Mouse (Mus musculus): ENCODE data around the gene Pycr1.

Pycr1 gene

DNA sequence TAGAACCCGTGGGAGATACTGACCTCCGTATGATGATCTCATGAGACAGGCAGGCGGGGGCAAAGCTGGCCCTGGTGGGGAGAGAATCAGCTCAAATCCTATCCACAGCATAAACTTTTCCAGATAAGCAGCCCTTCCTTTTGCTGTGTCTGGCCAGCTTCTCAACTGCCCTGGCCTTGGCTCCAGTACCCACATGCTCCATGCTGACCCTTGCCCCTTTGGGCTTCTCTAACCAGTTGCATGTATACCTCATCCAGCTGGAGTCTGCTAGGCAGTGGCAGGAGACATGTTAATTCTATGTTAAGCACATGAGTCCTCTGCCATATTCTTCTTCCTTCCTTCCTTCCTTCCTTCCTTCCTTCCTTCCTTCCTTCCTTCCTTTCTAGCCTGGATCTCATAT is 11.2 kb upstream of the Pycr1 start:
- no peak for DNase-seq

GRCm38 (mm10) chr11:120651872-120652271 is 8.3 kb upstream of the Pycr1 start:
- DNase-seq, result no peak

- no peak for DNase-seq
These were observed 4.5 kb upstream of the Pycr1 start, which contains the start of gene Myadml2 for GRCm38 (mm10) chr11:120648001-120648476. Gene Myadml2, minus strand, starts transcription at chr11:120648158.

DNA sequence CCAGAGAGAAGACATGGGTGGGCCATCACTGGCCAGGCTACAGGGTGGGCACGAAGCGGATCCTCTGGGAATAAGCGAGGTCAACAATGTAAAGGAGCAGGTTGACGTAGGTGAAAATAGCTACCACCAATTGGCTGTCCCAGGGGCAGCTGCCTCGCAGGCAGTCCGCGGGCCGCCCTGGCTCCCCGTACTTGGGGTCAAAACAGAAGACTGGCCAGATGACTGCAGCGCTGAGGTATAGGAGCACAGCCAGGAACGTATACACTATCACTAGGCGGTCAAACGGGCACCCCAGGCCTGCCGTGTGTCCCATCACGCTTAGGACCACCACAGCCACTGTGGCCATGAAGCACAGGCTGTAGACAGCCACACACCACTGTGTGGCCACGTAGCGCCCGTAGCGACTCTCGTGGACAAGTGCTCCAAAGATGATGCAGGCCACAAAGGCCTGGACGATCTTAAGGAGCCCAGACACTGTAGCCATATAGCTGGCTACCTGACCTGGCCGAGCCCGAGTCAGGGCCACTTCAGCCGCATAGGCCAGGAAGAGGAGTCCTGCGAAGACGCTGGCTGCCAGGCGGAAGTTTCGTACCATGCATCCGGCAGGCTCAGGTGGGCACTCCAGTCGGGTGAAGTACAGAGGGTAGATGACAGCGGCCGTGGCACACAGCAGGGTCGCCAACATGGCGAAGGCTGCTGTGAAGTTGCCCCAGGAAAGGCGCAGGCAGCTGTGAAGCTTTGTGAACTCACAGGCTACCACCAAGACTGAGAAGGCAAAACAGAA is 3.7 kb upstream of the Pycr1 start:
- DNase-seq, result no peak

DNA sequence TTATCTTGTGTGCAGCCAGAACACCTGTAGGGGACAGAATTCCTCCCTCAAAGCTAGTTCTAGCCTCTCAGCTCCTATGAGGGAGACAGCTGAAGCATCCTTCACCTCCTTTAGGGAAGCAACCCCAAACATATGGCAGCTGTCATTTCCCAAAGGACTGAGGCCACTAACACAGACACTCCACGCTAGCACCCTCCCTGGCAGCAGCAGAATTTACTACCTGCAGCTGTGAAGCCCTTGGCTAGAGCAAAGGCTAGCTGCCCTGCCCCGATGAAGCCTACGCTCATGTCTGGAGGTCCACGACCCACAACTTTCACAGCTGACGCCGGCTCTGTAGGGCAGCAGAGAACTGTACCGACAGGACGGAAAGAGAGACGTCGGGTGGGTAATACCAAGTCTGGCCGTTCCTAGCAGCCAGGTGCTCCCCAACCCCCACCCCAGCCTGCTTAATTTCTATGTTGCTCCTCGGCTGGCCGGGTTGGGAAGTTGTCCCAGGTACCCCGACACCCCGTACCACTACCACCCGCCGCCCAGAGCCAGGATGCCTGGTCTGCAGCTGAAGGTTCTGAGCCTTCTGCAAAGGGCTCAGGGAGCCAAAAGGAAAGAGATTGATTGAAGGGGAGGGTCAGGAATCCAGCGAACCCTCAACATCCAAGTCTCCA is 499 bp downstream of the Pycr1 start:
- DNase-seq, result no peak

DNA sequence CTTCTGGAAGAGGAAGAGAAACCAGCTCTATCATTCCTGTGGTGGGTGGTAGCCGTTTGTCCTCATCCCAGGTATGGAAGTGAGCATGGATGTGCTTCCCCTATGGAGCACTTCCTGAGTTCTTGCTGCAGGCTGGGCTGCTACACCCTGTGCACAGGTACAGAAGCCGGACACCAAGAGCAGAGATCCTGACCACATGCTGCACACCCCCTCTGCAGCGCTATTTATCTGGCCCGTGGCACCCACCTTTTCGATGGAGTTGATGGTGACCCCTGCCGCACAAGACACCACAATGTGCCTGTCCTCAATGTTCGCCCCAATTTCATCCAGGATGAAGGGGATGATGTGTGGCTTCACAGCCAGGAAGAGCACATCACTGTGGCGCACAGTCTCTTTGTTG is 1.7 kb downstream of the Pycr1 start:
- no peak for DNase-seq

DNA sequence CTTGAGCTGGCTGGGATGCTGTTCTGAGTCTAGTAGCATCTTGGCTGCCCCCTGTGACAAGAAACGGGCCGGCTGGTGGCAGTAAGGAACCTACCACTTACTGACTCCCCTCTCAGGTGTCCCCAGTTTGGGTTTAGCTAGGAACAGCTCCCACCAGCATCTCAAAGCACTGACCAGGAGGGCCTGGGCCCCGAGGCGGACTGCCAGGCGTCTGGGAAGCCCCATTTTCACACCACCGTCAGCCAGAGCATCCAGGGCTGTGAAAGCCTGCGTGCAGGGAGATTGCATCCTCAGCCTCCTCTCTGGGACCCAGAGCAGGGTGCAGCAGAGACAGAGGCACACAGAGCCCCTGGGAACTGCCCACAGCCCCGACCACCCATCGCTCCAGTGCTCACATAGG is 2.3 kb downstream of the Pycr1 start:
- DNase-seq, result no peak

GRCm38 (mm10) chr11:120634810-120635209 is 8.8 kb downstream of the Pycr1 start:
- no peak for DNase-seq

DNA sequence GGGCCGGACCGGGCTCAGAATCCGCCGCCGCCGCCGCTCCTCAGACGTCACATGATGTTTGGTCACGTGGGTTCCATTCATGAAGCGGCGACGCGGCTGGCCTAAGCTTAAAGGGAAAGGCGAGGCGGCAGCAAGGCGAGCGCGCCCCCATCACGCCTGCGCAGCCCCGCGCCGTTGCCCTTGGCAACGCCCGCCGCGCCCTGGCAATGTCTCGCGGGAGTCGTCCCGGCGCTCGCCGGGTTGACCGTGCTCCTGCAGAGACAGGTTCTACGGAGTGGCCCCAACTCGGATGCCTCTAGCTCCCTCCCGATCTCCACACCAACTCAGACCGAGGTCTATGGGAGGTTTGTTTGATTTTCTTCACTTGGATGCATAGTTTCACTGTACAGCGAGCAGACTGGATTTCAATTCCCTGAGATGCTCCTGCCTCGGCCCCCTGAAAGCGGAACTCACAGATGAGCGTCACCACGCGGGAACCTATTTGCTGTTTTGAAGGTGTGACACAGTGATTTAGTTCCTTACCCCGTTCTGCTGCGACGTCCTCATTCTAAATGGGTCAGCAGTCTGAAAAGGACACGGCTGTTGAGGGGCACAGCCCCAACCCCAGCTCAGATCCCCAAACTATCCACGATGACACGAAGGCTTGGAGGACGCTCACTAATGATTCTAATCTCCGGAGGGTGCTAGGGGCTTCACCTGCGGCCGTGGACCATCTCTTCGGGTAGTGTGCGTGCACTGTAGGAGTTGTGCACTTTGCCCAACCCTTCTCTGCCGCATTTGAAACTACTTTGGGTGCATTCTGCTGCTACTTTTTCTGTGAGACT is 9.8 kb downstream of the Pycr1 start, which contains the start of gene Mafg:
Gene Mafg (minus strand): TSS at position 81 of the 824 bp plus-strand sequence.
- DNase-seq, result peak; percentile 94

DNA sequence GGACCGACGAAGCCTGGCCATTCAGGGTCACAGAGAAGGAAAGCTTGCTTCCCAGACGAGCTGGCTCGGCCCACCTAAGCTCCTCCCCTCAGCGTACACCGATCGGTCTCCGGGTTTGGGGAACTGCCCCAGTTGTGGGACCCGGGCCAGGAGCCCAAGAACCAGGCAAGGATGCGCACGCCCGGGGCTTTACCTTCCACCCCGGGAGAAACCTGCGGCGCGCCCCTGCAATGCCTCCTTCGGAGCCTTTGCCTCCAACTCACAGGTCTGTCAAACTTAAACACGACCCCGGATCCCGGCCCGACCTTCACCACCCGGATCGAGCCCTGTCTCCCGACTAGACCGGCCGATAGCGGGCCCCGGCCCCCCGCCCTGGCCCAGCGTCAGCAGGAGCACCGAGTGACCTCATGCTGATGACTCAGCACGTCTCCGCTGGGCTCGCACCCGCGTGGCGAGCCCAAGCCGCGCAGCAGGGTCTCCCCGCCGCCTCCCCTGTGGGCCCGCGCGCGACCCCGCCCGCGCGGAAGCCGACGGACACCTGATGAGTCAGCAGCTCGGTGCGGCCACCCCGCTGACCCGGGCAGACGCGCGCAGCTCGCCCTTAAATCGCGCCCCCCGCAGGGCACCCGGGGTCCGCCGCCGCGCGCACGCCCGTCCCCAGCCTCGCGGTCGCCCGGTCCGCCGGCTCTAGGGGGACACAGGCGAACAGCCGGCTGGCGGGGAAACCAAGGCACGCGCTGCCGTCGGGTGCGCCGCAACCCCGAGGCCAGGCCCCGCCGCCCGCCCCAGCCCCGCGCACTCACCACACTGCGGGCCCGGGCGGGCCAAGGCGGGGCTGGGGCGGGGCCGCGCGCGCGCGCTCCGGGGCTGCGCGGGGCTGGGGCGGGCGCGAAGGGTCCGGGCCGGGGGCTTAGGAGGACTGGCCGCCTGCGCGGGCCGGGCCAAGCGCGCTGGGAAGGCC is 10.7 kb downstream of the Pycr1 start:
- DNase-seq, result peak; percentile 68

- DNase-seq, result no peak
These were observed 11.7 kb downstream of the Pycr1 start for GRCm38 (mm10) chr11:120631726-120632448.

DNA sequence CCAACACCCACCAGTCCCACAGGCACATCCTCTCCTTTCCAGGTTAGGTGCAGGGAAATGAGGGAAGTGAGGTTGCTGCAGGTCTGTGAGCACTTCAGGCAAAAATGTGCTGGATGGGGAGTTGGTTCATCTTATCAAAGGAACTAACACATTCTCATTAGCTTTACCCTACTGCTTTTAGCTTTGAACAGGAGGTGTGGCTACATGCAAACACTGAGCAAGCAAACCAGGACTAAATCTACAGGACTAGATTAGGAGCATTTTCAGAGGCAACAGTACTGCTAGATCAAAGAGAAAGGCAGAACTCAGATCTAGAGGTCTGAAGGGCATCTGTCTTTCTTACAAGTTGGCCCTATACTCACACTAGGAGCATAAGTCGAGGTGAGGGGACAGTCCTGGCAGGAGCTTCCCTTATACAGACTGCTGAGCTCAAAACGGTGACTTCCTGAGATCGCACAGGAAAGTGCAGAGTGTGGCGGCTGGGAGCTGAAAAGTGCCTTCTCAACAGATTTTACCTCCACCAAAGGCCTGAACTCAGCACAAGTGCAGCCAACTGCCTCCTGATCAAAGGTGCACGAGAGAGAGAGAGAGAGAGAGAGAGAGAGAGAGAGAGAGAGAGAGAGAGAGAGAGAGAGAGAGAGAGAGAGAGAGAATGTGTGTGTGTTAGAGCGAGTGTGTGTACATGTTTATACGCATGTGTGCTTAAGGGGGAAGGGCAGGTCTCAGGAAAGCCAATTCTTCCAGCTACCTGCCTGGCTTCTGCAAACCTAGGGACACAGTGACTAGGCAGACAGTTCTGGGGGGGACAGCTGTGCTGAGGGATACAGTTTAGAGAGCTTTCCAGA is 12.5 kb downstream of the Pycr1 start:
- no peak for DNase-seq

DNA sequence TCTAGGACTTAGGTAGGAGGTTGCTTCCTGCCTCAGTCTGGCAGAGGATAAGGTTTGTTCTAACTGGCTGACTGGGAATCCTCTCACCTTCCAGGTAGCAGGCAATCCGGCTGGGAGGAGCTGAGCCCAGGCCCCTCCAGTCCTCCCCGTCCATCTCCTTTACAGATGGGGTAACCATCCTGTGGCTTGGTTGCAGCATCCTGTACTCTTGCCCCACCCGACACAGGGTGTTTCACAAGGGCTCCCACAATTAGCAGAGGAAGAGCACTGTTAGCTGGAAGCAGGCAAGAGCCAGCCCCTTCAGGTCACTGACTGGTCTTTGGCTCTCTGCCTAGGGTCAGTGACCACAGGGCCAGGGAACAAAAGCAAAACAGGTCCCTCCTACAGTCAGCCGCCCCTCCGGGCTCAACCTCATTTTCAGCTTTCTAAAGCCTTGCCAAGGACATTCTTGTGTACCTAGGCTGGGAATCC is 13.1 kb downstream of the Pycr1 start:
- DNase-seq, result no peak

GRCm38 (mm10) chr11:120629911-120630310 is 13.7 kb downstream of the Pycr1 start:
- no peak for DNase-seq

DNA sequence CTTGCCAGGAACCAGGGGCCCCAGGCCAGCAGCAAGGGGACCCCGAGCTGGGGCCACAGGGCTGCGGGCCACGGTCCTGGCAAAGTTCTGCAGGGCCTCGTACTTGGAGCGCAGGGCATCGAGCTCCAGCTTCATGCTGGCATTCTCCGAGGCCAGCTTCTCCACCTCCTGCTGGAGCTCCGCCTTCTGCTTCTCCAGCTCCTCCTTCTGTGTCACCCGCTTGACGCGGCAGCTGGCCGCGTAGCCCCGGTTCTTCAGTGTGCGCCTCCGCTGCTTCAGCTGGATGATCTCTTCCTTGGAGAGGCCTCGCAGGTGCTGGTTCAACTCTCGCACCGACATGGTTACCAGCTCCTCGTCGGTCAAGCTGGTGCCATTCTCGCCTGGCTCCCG is 14.2 kb downstream of the Pycr1 start:
- no peak for DNase-seq

GRCm38 (mm10) chr11:120628601-120629340 is 14.8 kb downstream of the Pycr1 start:
- DNase-seq, result no peak

DNA sequence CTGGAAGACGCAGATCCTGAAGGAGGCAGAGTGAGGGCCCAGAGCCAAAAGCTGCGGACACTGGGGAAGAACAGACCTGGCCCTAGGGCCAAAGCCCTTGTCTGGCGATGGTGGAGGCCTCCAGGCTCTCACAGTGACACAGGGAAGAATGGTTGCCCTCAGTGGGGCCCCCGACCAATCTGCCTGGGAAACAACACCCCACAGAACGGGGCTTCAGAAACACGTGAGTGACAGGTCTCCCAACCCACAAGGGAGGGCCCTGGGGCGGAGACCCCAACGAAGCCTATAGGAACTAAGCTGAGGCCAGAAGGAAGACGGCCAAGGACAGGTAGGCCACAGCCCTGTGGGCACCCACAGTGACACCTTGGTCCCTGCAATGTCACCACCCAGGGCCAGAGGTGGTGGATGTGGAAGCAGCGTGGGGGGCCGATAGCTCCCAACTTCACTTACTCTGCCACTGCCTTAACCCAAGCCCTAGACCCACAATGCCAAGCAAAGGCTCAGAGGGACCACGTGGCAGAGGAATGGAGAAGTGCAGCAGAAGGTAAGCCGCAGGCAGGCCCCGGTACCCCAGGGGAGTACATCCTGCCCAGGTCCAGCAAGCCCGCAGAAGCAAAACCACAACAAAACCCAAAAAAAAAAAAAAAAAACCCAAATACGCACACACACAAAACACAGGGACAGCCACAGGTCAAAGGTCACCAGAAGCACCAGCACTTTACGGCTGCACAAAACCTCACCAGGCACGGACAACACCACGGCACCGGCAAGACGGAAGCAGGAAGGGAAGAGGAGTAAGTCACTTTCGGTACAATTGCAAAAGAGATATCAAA is 15.9 kb downstream of the Pycr1 start:
- DNase-seq, result no peak

DNA sequence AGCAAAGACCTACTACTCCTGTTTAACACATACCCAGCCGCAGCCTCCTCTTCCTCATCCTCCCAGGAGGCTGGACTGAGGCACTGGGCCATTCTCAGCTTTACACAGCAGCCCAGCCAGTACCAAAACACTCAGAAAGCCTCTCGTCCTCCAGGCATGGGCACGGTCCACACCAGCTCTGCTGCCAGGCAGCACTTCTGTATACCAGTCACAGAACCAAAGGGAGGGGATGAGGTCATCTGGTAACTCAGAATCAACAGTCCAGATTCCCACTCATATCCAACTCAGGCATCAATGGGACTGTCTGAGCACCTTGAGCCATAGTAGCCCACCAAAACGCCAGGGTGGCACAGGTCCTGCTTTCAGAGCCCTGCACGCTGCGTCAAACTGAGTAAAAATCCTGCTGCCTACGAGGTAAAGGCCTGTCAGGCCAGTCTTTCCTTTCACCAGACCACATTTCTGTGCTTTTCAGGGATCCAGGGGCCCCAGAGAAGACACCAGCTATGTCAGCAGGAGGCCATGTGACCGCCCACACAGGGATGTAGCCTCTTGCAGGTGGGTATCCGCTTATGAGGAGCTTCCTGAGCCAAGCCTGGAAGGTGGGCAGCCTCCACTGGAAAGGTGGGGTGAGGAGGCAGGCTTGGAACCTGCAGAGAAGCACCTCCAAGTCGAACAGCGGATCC is 16.6 kb downstream of the Pycr1 start:
- DNase-seq, result no peak

Data from right cerebral cortex, postnatal 14 days (tissue).